Mouse (Mus musculus) small intestine, adult 2 months (tissue): Measurements from ENCODE around the gene Arhgef3.

Experiments used
- CTCF ChIP-seq: fragments of 200-500 bp; IDR thresholded peaks from 2 replicates; pipeline ENCODE4 v1.5.1; 2012; ENCODE audit warnings: low read depth, mild to moderate bottlenecking, control low read depth, inconsistent platforms, low read length, moderate library complexity, mixed read lengths; ENCODE audit not compliant: insufficient replicate concordance, insufficient read length; ENCODE audit errors: extremely low read depth
- POLR2A ChIP-seq: fragments of 200-500 bp; IDR thresholded peaks from 2 replicates; pipeline ENCODE4 v1.6.1; 2012; ENCODE audit warnings: low read depth, mild to moderate bottlenecking, control low read depth, inconsistent platforms, low read length, moderate library complexity

- TF ChIP-seq POLR2A (no peak), CTCF (no peak)
These were observed 33.0 kb upstream of the Arhgef3 start for GRCm38 (mm10) chr14:27081536-27082275.
